Mouse (Mus musculus) frontal cortex, postnatal 10 days (tissue): ENCODE data around the gene Ube3c.
"Not testable (repeated sequence)": the region's sequence is repeated elsewhere in the genome, so short reads cannot be mapped to it uniquely, and the experiment has no call there.

ENCODE experiments used
- DNase-seq, 2 experiments: peaks; one replicate each; pipeline ENCODE4 v3.0.0; 2022; ENCODE audit warnings: low spot score in 2 of 2, mixed read lengths in 1 of 2

Gene Ube3c

DNA sequence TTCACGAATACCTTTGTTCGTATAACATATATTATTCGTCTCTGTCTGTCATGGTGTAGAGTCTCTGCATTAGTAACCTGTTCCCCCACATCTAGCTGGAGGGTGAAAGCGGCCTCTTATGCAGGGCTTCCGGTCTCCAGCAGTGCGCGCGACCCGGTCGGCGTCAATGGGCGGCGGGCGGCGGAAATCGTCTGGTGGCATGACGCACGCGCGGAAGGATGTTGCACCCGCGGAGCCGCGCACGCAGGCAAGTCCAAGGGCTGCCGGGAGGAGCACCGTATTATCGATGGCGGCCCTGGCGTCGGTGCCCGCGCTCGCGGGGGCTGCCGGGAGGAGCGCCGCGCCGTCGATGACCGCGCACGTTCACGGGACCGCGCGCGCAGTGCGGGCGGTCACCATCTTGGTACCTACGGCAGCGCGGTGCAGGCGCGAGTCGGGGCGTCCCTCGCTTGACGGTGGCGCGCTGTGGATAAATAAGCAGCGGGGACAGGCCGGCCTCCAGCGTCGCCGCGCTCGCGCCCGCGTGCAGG is at the start of gene Ube3c:
Gene Ube3c (plus strand): TSS at position 395 of the 530 bp plus-strand sequence.
- peak; percentile 98 for DNase-seq

DNA sequence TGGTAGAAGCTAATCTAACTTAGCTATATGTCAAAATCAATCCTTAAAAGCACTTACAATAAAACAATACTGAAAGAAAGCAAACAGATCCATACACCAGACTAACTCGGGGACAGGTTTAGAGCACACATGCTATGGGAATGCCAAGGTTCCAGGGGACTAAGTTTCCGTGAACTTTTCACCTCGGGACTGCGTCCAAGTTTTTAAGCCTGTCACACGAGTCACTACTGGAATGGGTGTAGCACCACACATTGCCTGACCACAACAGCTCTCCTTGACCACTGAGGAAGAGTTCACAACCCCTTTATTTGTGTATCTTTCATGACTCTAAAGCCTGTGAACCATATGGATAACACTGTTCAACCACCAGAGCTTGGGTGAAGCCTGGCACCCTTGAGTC is 8.9 kb upstream of the Ube3c start:
- DNase-seq, result no peak

DNA sequence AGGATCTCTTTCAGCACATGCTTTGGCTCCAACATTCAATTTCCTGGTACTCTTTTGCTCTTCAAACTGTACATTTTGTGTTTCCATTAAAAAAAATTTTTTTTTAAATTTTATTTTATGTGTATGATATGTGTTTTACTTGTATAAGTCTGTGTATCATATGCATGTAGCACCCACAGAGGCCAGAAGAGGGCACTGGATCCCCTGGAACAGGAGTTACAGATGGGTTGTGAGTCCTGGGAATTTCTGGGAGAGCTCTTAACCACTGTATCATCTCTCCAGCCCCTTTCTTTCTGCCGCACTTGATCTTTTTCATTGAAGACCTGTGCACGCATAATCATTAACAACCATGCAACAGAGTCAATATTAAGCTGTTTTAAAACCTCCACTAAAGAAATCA is 8.4 kb upstream of the Ube3c start:
- no peak for DNase-seq

DNA sequence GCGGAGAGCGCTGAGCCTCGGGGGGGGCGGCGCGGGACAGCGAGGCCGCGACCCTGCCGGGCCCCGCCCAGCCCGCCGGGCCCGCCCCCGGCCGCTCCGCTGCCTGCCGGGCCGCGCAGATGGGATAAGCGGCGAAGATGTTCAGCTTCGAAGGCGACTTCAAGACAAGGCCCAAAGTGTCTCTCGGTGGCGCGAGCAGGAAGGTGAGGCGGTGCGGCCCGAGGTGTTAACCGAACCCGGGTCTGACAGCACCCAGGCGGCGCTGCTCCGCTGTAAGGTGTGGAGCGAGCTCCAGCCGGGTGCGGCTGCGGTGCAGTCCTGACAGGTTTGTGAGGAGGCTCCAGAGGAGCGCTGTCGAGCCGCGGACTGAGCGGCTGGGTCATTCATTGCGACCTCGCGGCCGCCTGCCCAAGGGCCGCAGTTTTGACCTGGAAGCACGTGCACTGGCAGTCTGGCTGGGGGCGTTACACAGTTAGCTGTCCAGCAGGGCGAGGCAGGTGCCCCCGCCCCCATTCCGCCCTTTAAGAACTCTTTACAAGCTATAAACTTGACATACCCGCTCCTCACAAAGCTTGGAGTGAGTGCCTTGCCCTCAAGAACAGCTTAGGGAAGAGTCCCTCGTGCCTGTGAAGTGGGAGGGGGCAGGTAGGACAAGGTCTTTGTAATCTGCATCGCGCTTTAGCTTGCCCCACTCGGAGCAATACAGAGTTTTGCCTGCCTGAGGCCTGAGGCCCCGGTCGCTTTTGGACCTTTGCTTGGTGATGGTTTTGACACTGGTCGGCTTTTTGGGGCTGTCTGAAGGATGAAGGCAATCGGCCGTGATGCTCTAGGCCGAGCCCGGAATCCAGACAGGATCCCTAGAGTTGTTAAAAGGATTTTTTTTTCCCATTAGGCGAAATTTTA is 587 bp downstream of the Ube3c start:
- peak in 1 of 2 experiments; percentile 47 for DNase-seq

DNA sequence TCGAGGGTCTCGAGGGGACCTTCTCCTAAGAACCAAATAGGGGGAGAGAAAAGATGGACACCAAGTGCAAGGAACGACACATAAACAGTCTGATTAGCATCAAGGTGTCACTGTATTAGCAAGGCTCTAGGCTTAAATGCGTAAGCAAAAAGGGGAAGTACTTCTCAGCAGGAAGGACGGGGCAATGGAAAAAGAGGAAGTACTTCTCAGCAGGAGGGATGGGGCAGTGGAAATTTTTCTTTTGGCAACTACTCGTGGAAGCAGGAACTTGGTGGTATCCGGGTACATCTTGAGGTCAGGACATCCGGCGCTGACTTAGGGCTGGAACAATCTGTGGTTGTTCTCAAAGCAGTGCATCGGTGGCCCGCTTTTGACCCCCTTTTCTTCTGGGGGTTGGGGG is 5.2 kb downstream of the Ube3c start:
- not testable (repeated sequence) for DNase-seq

DNA sequence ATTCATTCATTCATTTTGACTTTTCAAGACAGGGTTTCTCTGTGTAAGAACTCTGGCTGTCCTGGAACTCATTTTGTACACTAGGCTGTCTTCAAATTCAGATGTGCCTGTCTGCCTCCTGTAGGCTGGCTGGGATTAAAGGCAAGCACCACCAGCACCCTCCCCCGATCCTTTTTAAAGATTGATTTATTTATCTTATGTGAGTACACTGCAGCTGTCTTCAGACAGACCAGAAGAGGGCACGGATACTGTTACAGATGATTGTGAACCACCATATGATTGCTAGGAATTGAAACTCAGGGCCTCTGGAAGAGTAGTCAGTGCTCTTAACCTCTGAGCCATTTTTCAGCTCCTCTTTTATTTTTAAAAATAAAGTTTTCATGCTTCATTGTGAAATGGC is 6.0 kb downstream of the Ube3c start:
- no peak for DNase-seq

DNA sequence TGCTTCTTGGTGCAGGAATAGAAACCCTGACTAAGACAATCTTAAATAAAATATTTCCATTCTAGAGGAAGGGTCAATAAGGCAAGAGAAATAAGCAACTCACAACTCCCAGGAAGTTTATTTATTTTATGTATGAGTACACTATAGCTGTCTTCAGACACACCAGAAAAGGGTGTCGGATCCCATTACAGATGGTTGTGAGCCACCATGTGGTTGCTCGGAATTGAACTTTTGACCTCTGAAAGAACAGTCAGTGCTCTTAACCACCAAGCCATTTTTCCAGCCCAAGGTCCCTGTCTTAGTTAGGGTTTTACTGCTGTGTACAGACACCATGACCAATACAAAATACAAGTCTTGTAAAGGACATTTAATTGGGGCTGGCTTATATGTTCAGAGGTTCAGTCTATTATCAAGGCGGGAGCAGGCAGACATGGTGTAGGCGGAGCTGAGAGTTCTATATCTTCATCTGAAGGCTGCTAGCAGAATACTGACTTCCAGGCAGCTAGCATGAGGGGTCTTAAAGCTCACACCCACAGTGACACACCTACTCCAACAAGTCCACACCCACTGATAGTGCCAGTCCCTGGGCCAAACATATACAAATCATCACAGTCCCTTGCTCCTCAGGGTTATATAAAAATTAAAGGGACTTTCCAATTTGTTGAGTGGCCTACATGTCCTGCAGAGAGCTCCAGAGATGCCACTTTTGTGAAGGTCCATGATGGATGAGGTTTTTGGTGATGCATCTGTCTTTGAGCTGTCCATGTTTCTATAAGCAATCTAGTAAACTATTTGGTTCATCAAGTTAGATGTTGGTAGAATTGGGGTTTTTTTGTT is 9.0 kb downstream of the Ube3c start:
- DNase-seq, result no peak

DNA sequence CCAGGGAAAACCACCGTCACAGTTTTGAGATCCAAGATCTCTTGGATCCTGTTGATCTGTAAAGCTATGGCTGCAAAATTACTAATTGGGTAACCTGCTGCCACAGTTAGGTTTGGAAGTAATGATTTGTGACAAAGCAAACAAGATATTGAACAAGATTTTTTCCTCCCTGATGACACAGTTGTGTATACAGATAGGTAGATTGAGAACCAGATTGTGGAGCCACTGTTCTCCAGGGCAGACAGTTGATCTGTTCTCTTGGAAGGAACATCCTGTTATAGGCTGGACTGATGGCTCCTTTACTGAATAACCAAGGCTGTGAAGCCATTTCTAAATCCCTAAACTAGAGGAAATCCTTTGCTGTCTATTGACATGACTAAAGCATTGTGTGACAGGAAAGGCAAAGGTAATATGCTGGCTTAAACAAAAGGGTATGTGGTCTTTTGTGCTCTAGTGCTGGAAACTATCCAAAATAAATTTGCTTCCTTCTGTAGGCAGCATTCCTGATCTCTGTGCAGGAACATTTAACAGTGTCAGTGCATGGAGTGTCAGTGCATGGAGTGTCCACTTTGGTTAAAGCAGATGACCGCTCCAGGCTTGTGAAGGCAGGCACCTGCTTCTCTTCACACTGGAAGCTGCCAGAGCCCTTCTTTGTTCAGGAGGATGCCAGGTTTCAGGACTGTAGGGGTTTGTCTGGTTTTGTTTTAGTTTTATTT is 15.0 kb downstream of the Ube3c start:
- DNase-seq, result no peak

DNA sequence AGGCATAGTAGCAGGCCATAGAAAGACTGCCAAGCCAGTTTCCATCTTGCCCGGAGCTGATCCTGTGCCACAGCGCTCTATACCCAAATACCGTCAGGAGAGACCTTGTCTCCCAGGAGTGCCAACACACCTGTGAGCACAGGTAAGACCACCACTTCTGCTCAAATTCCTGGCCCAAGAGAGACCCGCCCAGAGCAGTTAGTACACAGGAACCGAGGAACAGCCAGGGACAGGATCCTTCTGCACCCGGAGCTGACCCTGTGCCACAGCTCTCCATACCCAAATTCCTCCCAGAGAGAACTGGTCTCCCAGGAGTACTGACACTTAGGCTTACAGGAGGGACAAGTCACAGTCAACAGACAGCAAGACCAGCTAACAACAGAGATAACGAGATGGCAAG is 23.1 kb downstream of the Ube3c start:
- not testable (repeated sequence) for DNase-seq

DNA sequence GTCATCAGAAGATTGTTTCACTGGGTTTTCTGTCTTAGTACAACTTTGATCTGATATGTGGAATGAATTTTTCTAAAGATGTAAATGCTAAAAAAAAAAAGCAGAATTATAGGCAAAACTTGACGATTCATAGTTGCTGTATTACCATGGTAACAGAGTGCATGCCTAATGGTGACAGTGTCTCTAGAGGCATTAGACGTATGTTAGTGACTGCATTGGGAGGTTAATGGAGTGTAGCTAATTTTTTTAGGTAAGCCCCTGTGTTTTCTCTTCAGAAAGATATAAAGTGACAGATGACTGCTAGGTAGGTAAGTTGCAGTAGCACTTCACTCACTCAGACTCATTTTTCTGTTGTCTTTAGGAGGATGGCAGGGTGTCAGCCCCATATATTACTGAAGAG is 37.5 kb downstream of the Ube3c start:
- DNase-seq, result no peak

DNA sequence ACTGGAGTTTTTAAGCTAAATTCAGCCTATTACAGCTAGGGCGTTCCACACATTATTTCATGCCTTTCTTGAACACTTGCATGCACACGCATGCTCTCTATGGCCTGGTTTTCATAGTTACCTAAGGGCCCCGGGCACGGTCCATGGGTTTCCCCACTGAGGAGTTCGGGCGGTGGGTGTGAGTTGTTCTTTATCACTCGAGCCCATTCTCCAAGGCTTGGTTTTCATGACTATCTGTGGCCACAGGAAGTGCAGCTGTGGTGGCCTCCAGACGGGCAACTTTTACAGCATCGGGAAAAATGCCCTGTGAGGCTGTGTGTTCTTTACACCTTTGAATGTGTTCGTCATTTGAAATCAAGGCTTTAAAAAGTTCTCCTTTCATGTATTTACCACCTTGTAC is 56.6 kb downstream of the Ube3c start:
- no peak for DNase-seq

DNA sequence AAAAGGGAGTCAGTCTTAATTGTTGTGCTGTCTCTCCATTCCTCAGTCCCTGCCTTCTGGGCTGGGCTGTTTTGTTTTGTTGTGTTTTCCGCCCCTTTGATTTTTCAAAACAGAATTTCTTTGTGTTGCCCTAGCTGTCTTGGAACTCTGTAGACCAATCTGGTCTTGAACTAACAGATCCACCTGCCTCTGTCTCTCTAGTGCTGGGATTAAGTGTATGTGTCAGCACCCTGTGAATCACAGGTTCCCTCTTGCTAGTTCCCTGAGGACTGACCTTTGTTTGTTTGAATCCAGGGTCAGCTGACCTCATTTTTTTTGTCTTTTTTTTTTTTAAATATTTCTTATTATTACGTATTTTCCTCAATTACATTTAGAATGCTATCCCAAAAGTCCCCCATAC is 60.9 kb downstream of the Ube3c start:
- DNase-seq, result no peak

DNA sequence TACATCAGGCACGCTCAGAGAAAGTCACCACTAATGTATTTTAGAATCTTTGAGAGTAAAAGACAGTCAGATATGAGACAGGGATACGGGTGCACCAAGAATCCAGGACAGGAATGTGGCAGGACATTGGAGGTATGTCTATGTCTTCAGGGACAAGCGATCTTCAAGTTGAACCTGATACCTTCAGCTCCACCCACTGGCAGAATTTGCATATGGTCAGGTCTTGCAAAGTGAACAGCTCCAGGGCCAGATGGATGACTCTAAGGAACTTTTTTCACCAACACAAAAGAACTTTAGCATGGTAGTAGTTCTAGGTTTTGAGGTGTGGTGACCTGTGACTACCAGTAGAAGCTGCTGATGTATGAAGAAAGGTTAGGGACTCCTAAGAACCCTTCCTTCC is 62.7 kb downstream of the Ube3c start:
- DNase-seq, result no peak

DNA sequence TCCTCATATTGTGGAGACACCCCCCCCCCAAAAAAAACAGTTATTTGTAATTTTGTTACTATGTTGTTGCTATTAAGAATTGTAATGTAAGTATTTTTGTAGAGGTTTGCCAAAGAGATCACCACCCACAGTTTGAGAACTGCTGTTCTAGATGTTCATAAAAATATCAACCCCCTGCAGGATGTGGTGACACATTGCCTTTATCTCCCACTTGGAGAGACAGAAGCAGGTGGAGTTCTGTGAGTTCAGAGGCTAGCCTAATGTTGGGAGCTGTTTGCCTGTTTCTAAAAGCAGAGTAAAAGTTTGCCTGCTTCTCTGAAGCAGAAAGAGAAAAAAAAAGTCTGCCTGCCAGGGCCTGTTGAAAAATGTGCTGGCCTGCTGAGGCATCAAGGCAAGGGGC is 67.3 kb downstream of the Ube3c start:
- no peak for DNase-seq

DNA sequence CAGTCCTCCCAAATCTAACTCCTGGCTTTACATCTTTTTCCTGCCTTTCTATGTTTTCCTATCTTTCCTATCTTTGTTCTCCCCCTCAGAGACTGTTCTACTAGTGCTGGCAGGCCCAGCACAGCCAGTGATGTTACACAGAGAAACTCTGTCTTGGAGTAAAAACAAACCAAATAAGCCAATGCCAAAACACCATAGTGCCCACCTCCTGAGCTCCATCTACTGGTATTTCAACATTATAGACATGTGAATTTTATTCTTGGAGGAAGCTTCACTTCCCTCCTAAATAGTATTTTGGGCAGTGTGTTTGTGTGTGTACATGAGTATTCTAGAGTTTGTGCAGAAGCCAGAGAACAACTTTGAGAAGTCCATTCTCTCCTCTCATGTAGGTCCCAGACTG is 67.8 kb downstream of the Ube3c start:
- no peak for DNase-seq

DNA sequence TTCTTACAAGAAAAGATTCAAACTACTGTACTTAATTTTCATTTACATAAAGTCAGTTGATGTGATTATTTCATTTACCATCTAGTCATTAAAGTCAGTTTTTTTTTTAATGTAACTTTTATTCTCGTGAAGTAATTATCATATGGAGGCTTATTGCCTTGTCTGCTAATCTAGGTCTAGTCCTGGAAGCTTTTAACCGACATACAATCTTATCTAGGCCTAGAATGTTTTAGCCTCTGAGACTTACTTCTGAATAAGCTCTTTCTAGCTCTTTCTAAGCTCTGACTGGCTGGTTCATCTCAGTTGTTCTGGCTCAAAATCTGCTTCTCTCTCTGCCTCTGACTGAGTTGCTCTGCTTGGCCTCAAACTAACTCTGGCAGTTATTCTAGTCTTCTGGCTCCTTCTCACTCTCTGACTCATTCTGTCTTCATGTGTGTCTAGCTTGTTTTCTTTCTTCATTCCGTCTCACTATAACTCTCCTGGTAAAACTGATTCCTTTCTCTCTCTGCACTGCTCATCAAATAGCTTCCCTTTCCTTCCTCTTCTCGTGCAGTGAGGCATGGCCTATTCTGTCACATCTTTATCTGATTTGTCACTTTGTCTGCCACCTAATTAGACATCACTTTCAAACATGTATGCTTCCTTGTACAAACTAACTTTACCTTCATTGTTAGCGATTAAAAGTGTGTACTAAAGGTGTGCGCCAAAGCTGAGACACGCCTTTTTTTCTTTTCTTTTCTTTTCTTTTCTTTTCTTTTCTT is 72.3 kb downstream of the Ube3c start:
- DNase-seq, result no peak

DNA sequence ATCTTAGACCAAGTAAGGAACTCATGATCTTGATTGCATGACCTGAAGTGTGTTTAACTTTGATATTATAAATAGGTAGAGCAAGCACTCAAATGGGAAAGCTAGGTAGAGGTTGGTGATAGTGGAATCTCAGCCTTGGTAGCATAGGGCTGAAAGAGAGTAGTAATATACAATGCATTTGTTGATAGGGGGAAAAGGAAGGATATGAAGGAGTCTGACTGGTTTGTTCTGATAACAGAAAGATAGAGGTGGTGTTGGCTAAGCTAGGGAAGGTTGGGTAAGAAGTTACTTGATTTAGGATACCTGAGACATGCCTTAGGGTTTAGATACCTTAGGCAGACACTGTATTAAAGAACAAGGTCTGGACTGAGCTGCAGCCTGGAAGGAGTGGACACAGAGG is 82.7 kb downstream of the Ube3c start:
- DNase-seq, result no peak

DNA sequence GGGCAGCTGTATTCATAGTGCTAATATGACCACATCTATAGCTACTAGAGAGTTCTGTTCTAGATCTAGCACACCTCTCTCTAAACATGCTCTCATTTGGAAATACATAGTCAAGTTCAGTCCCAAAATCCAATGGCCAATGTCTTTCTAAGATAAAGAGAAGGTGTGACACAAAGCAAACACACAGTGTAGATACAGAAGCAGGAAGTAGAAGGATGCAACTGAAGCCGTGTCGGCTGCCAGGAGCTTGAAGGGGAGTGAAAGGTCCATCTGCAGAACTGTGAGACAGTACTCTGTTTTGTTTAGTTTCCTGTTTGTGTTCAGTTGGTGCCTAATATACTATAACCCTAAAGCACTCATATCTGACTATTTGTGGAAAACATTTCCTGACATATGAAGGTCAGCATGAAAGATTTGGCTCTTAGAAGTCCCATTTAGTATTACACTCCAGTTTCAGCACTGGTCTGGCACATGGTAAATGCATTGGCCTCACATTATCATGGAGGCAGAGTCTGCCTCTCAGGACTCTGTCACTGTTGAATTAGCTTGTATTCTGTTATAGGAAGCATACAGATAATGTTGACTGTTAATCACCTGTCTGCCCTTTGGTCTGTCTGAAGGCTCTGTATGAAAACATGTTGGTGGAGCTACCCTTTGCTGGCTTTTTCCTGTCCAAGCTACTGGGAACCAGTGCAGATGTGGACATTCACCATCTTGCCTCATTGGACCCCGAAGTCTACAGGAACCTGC is 88.7 kb downstream of the Ube3c start:
- no peak for DNase-seq

DNA sequence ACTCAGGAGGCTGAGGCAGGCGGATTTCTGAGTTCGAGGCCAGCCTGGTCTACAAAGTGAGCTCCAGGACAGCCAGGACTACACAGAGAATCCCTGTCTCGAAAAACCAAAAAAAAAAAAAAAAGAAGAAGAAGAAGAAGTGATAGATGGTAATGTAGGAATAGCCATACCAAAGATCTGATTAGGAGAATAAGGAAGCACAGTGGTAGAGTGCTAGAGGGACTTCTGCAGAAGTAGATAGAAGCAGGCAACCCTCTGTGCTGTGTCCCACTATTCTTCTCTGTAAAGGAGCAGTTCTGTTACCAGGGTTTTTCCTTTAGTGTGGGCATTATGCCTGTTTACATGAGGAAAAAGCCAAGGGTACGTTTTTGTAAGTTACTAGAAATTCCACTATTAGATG is 92.2 kb downstream of the Ube3c start:
- DNase-seq, result not testable (repeated sequence)

DNA sequence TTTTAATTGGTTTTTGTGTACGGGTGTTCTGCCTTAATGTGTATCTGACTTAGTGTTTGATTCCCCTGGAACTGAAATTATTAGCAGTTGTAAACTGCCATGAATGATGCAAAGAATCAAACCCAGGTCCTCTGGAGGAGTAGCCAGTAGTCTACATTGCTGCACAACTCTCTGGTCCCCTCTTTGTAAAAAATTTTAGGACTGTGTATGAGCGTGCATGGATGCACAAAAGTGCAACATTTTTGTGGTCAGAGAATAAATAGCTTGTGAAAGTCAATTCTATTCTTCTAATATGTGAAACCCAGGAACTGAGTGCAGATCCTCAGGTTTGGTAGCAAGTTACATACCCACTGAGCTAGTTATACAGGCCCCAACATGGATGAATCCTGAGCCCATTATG is 96.3 kb downstream of the Ube3c start:
- DNase-seq, result no peak

DNA sequence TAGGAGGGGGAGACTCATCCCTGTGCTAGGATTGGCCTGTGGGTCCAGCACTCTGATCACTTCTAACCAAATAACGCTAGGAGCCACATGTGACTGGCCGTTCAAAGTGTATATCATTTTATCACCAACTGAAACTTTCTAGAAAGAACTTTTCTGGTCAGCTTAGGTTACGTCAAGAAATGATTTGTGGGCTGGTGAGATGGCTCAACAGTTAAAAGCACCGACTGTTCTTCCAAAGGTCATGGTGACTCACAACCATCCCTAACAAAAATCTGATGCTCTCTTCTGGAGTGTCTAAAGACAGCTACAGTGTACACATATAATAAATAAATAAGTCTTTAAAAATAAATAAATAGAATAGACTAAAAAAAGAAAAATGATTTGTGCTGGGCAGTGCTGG is 103.5 kb downstream of the Ube3c start:
- no peak for DNase-seq
